Comparison of ENCODE assay signal across 20 mouse cellular contexts in genomic region chr14:48130021-48130420, GRCm38 (mm10). TPM values are rescaled to one million over a fixed set of nuclear protein-coding genes. Genes with fewer than 3 reads are reported as not detected.
A peak's percentile ranks its signal among the peaks of the same experiment; 100 is the strongest.
DNase-seq lines count a peak whose midpoint lies in the region; ATAC-seq and TF ChIP-seq lines count a peak whose summit lies in the region.
"Had no signal": no experiment of that assay in that cellular context is flagged by ENCODE, and none has a peak within 500 bp of the region (broad histone marks: within the 10 kb centered on the region; RNA-seq: fewer than 3 reads in every experiment).

No protein-coding gene starts in this region.

- no peaks in the 10 kb centered on the region for H3K9me3 ChIP-seq in heart, embryonic 11.5 days (replicated peaks; ENCODE audit: control insufficient read depth, low read length)
- no peaks in the 10 kb centered on the region for H3K9me3 ChIP-seq in heart, postnatal 0 days (replicated peaks; ENCODE audit: control insufficient read depth, low read length)
- no peaks in the 10 kb centered on the region for H3K9me3 ChIP-seq in lung, postnatal 0 days (ENCODE audit: low read length)
- no peaks in the 10 kb centered on the region for H3K9me3 ChIP-seq in midbrain, embryonic 11.5 days (ENCODE audit: control insufficient read depth, low read length)
- H3K9me3 ChIP-seq: embryonic facial prominence, embryonic 15.5 days; forebrain, embryonic 10.5 days had no signal

- peak; percentile 91 for DNase-seq in heart, adult 11 months
- DNase-seq in heart, postnatal 0 days (ENCODE audit: low spot score), result no peak
- DNase-seq in heart, postnatal 4 days, result no peak
- no peak for DNase-seq in lung, postnatal 0 days (ENCODE audit: low spot score)
- DNase-seq in lung, postnatal 36 days, result no peak
- no peak for DNase-seq in midbrain, embryonic 11.5 days (ENCODE audit: low spot score, missing footprints)
- DNase-seq: adrenal gland, postnatal 10 days; cerebellum, postnatal 10 days; embryo, embryonic 11 days; gastrocnemius, postnatal 10 days; kidney, adult 8-10 months had no signal

- no peaks in the 10 kb centered on the region for H3K36me3 ChIP-seq in heart, embryonic 11.5 days (ENCODE audit: control insufficient read depth, insufficient read depth, low read length)
- H3K36me3 ChIP-seq in heart, postnatal 0 days (replicated peaks; ENCODE audit: control insufficient read depth, insufficient read depth, low read length), result no peaks in the 10 kb centered on the region
- H3K36me3 ChIP-seq in lung, postnatal 0 days (ENCODE audit: insufficient read depth, low read length), result no peaks in the 10 kb centered on the region
- no peaks in the 10 kb centered on the region for H3K36me3 ChIP-seq in midbrain, embryonic 11.5 days (ENCODE audit: control insufficient read depth, insufficient read depth, low read length)
- H3K36me3 ChIP-seq: embryonic facial prominence, embryonic 15.5 days; forebrain, embryonic 10.5 days had no signal

- no peak for TF ChIP-seq POLR2A in olfactory bulb, adult 2 months (IDR thresholded peaks at IDR 0.05; ENCODE audit: insufficient read depth, low read depth, low read length)

- H3K9ac ChIP-seq in heart, embryonic 11.5 days (ENCODE audit: low read depth, low read length), result no peak overlapping the region
- H3K9ac ChIP-seq in heart, postnatal 0 days (replicated peaks; ENCODE audit: low read depth, low read length), result no peak overlapping the region
- no peak overlapping the region for H3K9ac ChIP-seq in lung, postnatal 0 days (replicated peaks; ENCODE audit: low read depth)
- H3K9ac ChIP-seq in midbrain, embryonic 11.5 days (ENCODE audit: low read length), result no peak overlapping the region
- H3K9ac ChIP-seq: embryonic facial prominence, embryonic 15.5 days; hindbrain, embryonic 14.5 days had no signal

- no peak for TF ChIP-seq EP300 in heart, postnatal 0 days (IDR thresholded peaks at IDR 0.05; ENCODE audit: low read depth)
- no peak for TF ChIP-seq EP300 in lung, postnatal 0 days (IDR thresholded peaks at IDR 0.05)

- no peak for TF ChIP-seq CTCF in heart, postnatal 0 days (IDR thresholded peaks at IDR 0.05; ENCODE audit: low read depth)
- no peak for TF ChIP-seq CTCF in lung, postnatal 0 days (IDR thresholded peaks at IDR 0.05)
- no peak for TF ChIP-seq CTCF in olfactory bulb, adult 2 months (IDR thresholded peaks at IDR 0.05; ENCODE audit: insufficient read depth, low read depth, low read length)

- no peak for ATAC-seq in heart, embryonic 11.5 days (replicated peaks; ENCODE audit: insufficient number of reproducible peaks, low FRiP score, low TSS enrichment)
- ATAC-seq in heart, postnatal 0 days (ENCODE audit: insufficient read depth, low read depth), result no peak
- ATAC-seq in lung, postnatal 0 days, result no peak
- no peak for ATAC-seq in midbrain, embryonic 11.5 days (ENCODE audit: low FRiP score)
- ATAC-seq: forebrain, embryonic 14.5 days; intestine, embryonic 16.5 days had no signal

- no peak overlapping the region for H3K4me3 ChIP-seq in heart, embryonic 11.5 days (ENCODE audit: low read depth, low read length)
- H3K4me3 ChIP-seq in heart, postnatal 0 days (ENCODE audit: low read depth, low read length), result no peak overlapping the region
- H3K4me3 ChIP-seq in lung, postnatal 0 days (ENCODE audit: low read depth, low read length), result no peak overlapping the region
- no peak overlapping the region for H3K4me3 ChIP-seq in olfactory bulb, adult 2 months (ENCODE audit: insufficient read depth, low read depth, low read length)
- no peak overlapping the region for H3K4me3 ChIP-seq in midbrain, embryonic 11.5 days (ENCODE audit: low read depth, low read length)
- H3K4me3 ChIP-seq: embryonic facial prominence, embryonic 15.5 days; erythroblast, embryonic 14.5 days; forebrain, embryonic 10.5 days had no signal

- H3K4me2 ChIP-seq in heart, embryonic 11.5 days, result no peak overlapping the region
- no peak overlapping the region for H3K4me2 ChIP-seq in heart, postnatal 0 days (ENCODE audit: low read depth, low read length)
- no peak overlapping the region for H3K4me2 ChIP-seq in lung, postnatal 0 days (replicated peaks; ENCODE audit: low read depth, low read length)
- no peak overlapping the region for H3K4me2 ChIP-seq in midbrain, embryonic 11.5 days
- H3K4me2 ChIP-seq: embryonic facial prominence, embryonic 15.5 days; hindbrain, embryonic 14.5 days had no signal

- H3K4me1 ChIP-seq in heart, embryonic 11.5 days (ENCODE audit: control insufficient read depth, insufficient read depth, low read length), result peaks cover 26% of the 10 kb centered on the region
- peaks cover 23% of the 10 kb centered on the region for H3K4me1 ChIP-seq in heart, postnatal 0 days (ENCODE audit: control insufficient read depth, insufficient read depth)
- H3K4me1 ChIP-seq in lung, postnatal 0 days (ENCODE audit: insufficient read depth, low read depth, low read length), result peaks cover 39% of the 10 kb centered on the region
- H3K4me1 ChIP-seq in olfactory bulb, adult 2 months (ENCODE audit: control insufficient read depth, insufficient read depth, low read length), result peaks cover 73% of the 10 kb centered on the region
- peaks cover 60% of the 10 kb centered on the region for H3K4me1 ChIP-seq in midbrain, embryonic 11.5 days (ENCODE audit: control insufficient read depth, insufficient read depth, low read length)

- H3K27ac ChIP-seq in heart, embryonic 11.5 days (ENCODE audit: low read depth, low read length), result no peak overlapping the region
- peak overlapping the region; percentile 18; the same call in 1 of the 2 replicates for H3K27ac ChIP-seq in heart, postnatal 0 days (ENCODE audit: low read depth)
- 0 out of 2 replicates have a peak overlapping the region, but pooled peaks have one; percentile 5 for H3K27ac ChIP-seq in lung, postnatal 0 days (ENCODE audit: low read length)
- H3K27ac ChIP-seq in olfactory bulb, adult 2 months (ENCODE audit: insufficient read depth, low read depth, low read length), result peak overlapping the region; percentile 47; the same call in 1 of the 2 replicates
- no peak overlapping the region for H3K27ac ChIP-seq in midbrain, embryonic 11.5 days (ENCODE audit: low read depth, low read length)
- H3K27ac ChIP-seq: embryonic facial prominence, embryonic 15.5 days; hindbrain, embryonic 14.5 days had no signal

- peaks cover 10% of the 10 kb centered on the region for H3K27me3 ChIP-seq in heart, embryonic 11.5 days (ENCODE audit: control insufficient read depth, insufficient read depth, low read length)
- H3K27me3 ChIP-seq in heart, postnatal 0 days (ENCODE audit: control insufficient read depth, insufficient read depth, low read length), result peaks cover 18% of the 10 kb centered on the region; the same call in 1 of the 2 replicates
- H3K27me3 ChIP-seq in lung, postnatal 0 days (replicated peaks; ENCODE audit: insufficient read depth, low read length), result no peaks in the 10 kb centered on the region
- H3K27me3 ChIP-seq in midbrain, embryonic 11.5 days (ENCODE audit: control insufficient read depth, insufficient read depth, low read length), result peaks cover 2% of the 10 kb centered on the region; the same call in 1 of the 2 replicates

- 68% methylated on average over 6 of the region's 6 CpGs for WGBS in heart, embryonic 11.5 days (ENCODE audit: insufficient replicate concordance)
- 65% methylated on average over 6 of the region's 6 CpGs for WGBS in heart, postnatal 0 days
- WGBS in lung, postnatal 0 days, result 69% methylated on average over 6 of the region's 6 CpGs
- WGBS in olfactory bulb, adult 2 months, result 43% methylated on average over 6 of the region's 6 CpGs
- 84% methylated on average over 6 of the region's 6 CpGs for WGBS in midbrain, embryonic 11.5 days

RNA-seq across cellular contexts. Expression of gene Peli2, which starts 9.4 kb away (rescaled TPM):
- 4.0 TPM in 2 replicates for polyA plus RNA-seq in heart, embryonic 11.5 days (2014; fragmentation: Nextera tagmentation; extraction: Ambion mirVana)
- total RNA-seq in heart, postnatal 0 days (2014; rRNA removed; ENCODE audit: low replicate concordance), result 15.4 and 18.2 TPM in 2 replicates
- 2.0 and 2.1 TPM in 2 replicates for polyA plus RNA-seq in heart, postnatal 0 days (2015; fragmentation: Nextera tagmentation; extraction: Ambion mirVana)
- 10 to 100 TPM; 12.1 to 12.8 TPM for total RNA-seq in heart, postnatal 4 days (2021)
- polyA plus RNA-seq in lung, postnatal 0 days (2015; fragmentation: Nextera tagmentation; extraction: Ambion mirVana), result 9.6 and 11.7 TPM in 2 replicates
- polyA plus RNA-seq in olfactory bulb, adult 2 months (2012; ENCODE audit: insufficient read depth, insufficient read length, low replicate concordance, missing spikeins), result 103 TPM in 1 of 2 replicates, not detected in the other
- 15.7 and 16.2 TPM in 2 replicates for polyA plus RNA-seq in midbrain, embryonic 11.5 days (2014; fragmentation: Nextera tagmentation; extraction: Ambion mirVana)
- total RNA-seq: MEL had no signal
- polyA plus RNA-seq: erythroblast, embryonic 14.5 days had no signal

Comparison
In these comparisons a context has a peak if more than half of its experiments do, and no peak if none do; other contexts are left out.
1. H3K27ac ChIP-seq: peak in heart, postnatal 0 days (single experiment), lung, postnatal 0 days (single experiment) and olfactory bulb, adult 2 months (single experiment); none in heart, embryonic 11.5 days (single experiment) and midbrain, embryonic 11.5 days (single experiment).